Mouse (Mus musculus): Measurements from ENCODE around the gene Ube2o. TPM values are rescaled to one million over a fixed set of nuclear protein-coding genes. Genes with fewer than 3 reads are reported as not detected.

Ube2o gene
- polyA plus RNA-seq, 1 experiment from 2014 or later = 9.8 TPM

DNA sequence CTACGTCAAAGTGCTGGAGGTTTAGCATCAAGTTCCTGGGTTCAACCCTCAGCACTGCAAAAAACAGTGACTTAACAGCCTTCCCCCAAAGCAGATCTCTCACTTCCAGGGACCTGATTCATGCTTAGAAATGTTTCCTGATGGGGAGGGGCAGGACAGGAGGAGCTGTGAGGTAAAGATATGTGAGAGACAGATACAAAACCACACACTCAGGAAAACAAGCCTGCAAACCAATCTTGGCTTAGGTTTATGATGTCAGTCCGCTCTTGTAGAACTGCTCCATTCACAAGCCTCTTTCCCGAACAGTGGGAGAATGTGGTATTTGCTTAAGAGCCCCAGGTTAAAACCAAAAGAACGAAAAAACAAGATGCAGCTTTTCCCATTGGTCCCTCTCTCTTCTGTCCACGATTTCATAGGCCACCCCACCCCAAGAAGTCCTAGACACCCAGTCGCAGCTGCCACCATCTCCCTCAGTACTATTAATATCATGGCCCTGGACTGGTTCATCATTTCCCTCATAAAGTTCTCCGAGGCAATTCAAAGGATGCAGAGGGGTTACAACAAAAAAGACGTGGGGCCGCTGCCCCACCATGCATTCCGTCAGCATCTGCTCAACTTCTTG, 1.1 kb downstream of the Ube2o start:
- Histone ChIP-seq H3K4me2 (ENCODE audit: low read length) (peak overlapping the region; percentile 90), H3K27me3 (replicated peaks; ENCODE audit: control insufficient read depth, insufficient read depth, low read length) (no peaks in the 10 kb centered on the region), H3K4me1 (replicated peaks; ENCODE audit: control insufficient read depth, insufficient read depth, low read length) (peaks cover 11% of the 10 kb centered on the region; the same call in 1 of the 2 replicates), H3K4me3 (ENCODE audit: low read depth, low read length) (peak overlapping the region; percentile 98), H3K9me3 (ENCODE audit: control insufficient read depth, low read length) (no peaks in the 10 kb centered on the region), H3K9ac (ENCODE audit: low read length) (peak overlapping the region; percentile 86), H3K27ac (ENCODE audit: low read depth) (no peak overlapping the region; the same call in 1 of the 2 replicates), H3K36me3 (ENCODE audit: control insufficient read depth, insufficient read depth, low read length) (no peaks in the 10 kb centered on the region)
- ATAC-seq (replicated peaks; ENCODE audit: low FRiP score, low TSS enrichment, low read depth) (no peak), DNase-seq (ENCODE audit: low spot score) (peak; percentile 56)
- WGBS = 24% methylated on average over 10 of the region's 10 CpGs

DNA sequence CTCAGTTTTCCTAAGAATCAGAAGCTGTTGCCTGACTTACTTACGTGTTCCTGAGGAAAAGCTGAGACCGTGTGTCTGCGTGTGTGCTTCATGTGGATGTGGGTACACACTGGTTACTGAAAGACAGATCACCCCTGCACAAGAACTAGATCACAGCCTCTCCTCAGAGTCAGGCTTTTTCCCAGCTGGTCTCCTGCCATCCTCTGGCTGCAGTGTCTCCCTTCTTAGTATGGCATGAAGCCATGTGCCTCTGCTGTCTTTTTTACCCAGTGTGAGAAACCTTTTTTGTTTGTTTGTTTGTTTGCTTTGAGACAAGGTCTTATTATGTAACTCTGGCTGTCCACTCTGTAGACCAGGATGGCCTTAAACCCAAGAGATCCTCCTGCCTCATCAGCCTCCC, 2.0 kb downstream of the Ube2o start:
- Histone ChIP-seq H3K9ac (ENCODE audit: low read length) (no peak overlapping the region), H3K9me3 (ENCODE audit: control insufficient read depth, low read length) (no peaks in the 10 kb centered on the region), H3K27me3 (replicated peaks; ENCODE audit: control insufficient read depth, insufficient read depth, low read length) (no peaks in the 10 kb centered on the region), H3K36me3 (ENCODE audit: control insufficient read depth, insufficient read depth, low read length) (no peaks in the 10 kb centered on the region), H3K27ac (ENCODE audit: low read depth) (no peak overlapping the region), H3K4me2 (ENCODE audit: low read length) (no peak overlapping the region), H3K4me3 (ENCODE audit: low read depth, low read length) (no peak overlapping the region), H3K4me1 (replicated peaks; ENCODE audit: control insufficient read depth, insufficient read depth, low read length) (peaks cover 13% of the 10 kb centered on the region; the same call in 1 of the 2 replicates)
- ATAC-seq (replicated peaks; ENCODE audit: low FRiP score, low TSS enrichment, low read depth) (no peak), DNase-seq (ENCODE audit: low spot score) (no peak)
- 95% methylated on average over 3 of the region's 3 CpGs for WGBS

DNA sequence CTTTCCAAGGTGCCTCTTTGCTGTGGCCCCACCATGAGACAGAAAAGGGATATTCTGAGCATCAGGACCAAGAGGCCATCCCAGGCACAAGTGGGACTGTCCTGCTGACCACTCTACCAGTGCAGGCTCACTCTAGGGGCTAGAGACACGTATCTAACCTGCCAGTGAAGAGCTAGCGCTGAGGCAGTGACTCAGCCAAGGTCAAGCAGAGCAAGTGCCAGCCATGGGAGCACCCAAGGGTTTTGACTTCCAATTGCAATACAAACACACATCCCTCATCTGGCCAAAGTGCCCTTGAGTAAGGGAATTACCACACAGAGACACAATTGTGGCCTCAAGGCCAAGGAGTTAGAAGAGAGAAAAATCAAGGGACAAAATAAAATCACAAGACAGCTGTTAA, 5.9 kb downstream of the Ube2o start:
- Histone ChIP-seq H3K4me2 (ENCODE audit: low read length) (no peak overlapping the region), H3K36me3 (ENCODE audit: control insufficient read depth, insufficient read depth, low read length) (no peaks in the 10 kb centered on the region), H3K9me3 (ENCODE audit: control insufficient read depth, low read length) (no peaks in the 10 kb centered on the region), H3K9ac (ENCODE audit: low read length) (no peak overlapping the region), H3K4me1 (replicated peaks; ENCODE audit: control insufficient read depth, insufficient read depth, low read length) (peaks cover 32% of the 10 kb centered on the region), H3K4me3 (ENCODE audit: low read depth, low read length) (no peak overlapping the region), H3K27me3 (replicated peaks; ENCODE audit: control insufficient read depth, insufficient read depth, low read length) (no peaks in the 10 kb centered on the region), H3K27ac (ENCODE audit: low read depth) (no peak overlapping the region)
- ATAC-seq (replicated peaks; ENCODE audit: low FRiP score, low TSS enrichment, low read depth) = no peak
- DNase-seq (ENCODE audit: low spot score) = no peak
- WGBS = 94% methylated on average over 2 of the region's 2 CpGs

DNA sequence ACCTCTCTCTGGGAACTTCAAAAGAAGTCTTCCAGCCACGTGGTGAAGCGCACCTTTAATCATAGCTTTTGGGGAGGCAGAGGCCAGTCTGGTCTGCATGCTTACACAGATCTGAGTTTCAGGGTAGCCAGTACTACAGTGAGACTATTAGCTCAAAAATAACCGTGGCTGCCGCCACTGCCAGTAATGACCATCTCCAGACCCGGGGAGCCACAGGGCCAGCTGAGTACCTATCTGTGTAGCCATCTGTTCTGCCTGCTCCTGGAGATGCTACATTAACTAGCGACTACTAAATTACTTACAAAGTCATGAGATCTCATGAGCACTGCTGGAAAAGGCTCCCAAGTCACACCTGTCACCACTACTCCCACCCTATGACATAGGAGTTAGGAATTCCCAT, 6.3 kb downstream of the Ube2o start:
- no peak overlapping the region for H3K9ac ChIP-seq (ENCODE audit: low read length)
- no peak overlapping the region for H3K27ac ChIP-seq (ENCODE audit: low read depth)
- H3K36me3 ChIP-seq (ENCODE audit: control insufficient read depth, insufficient read depth, low read length) = no peaks in the 10 kb centered on the region
- no peak for ATAC-seq (replicated peaks; ENCODE audit: low FRiP score, low TSS enrichment, low read depth)
- no peak overlapping the region for H3K4me3 ChIP-seq (ENCODE audit: low read depth, low read length)
- H3K4me2 ChIP-seq (ENCODE audit: low read length) = no peak overlapping the region
- no peak for DNase-seq (ENCODE audit: low spot score)
- WGBS = 69% methylated on average over 6 of the region's 6 CpGs
- H3K27me3 ChIP-seq (replicated peaks; ENCODE audit: control insufficient read depth, insufficient read depth, low read length) = no peaks in the 10 kb centered on the region
- peaks cover 28% of the 10 kb centered on the region for H3K4me1 ChIP-seq (replicated peaks; ENCODE audit: control insufficient read depth, insufficient read depth, low read length)
- H3K9me3 ChIP-seq (ENCODE audit: control insufficient read depth, low read length) = no peaks in the 10 kb centered on the region

DNA sequence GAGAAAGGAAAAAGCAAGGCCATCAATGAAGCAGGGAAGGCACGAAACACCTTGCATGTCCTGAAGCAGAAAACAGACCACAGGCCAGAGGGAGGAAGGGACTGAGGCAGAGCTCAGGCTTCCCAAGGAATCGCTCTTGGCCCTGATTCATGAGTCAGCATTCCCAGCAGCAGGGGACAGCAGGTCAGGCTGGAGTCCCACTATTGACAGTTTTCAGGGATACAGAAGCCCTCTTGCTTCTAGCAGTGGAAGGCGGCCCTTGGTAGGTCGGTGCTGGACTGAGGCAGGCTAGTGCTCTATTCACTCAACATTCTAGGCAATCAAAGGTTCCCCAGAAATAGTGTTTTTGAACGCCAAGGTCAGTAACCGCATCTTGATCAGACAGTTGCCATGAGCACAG, 6.8 kb downstream of the Ube2o start:
- no peak overlapping the region for H3K9ac ChIP-seq (ENCODE audit: low read length)
- peaks cover 24% of the 10 kb centered on the region for H3K4me1 ChIP-seq (replicated peaks; ENCODE audit: control insufficient read depth, insufficient read depth, low read length)
- H3K36me3 ChIP-seq (ENCODE audit: control insufficient read depth, insufficient read depth, low read length) = no peaks in the 10 kb centered on the region
- no peak overlapping the region for H3K4me3 ChIP-seq (ENCODE audit: low read depth, low read length)
- 66% methylated on average over 6 of the region's 6 CpGs for WGBS
- DNase-seq (ENCODE audit: low spot score) (no peak), ATAC-seq (replicated peaks; ENCODE audit: low FRiP score, low TSS enrichment, low read depth) (no peak)
- H3K27ac ChIP-seq (ENCODE audit: low read depth) = no peak overlapping the region
- H3K27me3 ChIP-seq (replicated peaks; ENCODE audit: control insufficient read depth, insufficient read depth, low read length) = no peaks in the 10 kb centered on the region
- H3K4me2 ChIP-seq (ENCODE audit: low read length) = no peak overlapping the region
- no peaks in the 10 kb centered on the region for H3K9me3 ChIP-seq (ENCODE audit: control insufficient read depth, low read length)

DNA sequence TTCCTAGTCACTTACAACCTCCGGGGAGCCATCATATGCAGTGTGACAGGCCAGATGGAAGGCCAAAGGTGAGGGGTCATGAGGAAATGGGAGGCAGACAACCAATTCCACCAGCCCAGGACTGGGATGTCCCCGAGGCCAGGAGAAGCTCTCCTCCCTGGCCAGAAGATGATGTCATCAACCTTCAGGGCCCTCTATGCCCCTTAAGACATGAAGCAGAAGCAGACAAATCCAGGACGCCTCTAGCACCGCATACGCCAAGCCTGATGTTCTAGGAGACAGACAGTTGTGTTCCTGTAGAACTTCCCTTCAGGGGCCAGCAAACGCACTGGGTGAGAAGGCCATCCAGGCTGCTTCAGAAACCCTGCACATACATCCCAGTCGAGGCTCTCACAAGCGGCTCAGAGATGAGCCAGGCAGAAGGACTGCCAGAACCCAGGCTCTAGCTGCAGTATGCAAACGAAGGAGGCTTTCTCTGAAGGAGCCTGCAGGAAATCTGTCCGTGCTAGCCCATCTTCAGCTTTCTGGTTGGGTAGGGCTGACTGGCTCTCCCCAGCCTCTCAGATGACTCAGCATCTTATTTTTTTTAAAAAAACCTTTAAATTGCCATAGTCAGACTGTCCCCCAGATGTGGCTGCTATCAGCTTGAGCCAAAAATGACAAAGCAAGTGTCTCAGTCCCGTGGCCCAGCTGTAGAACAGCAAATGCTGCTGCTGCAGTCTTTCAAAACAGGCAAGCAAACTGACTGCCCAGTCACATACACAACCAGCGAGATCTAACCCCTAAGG, 8.3 kb downstream of the Ube2o start:
- 46% methylated on average over 12 of the region's 12 CpGs for WGBS
- DNase-seq (ENCODE audit: low spot score) (no peak), ATAC-seq (replicated peaks; ENCODE audit: low FRiP score, low TSS enrichment, low read depth) (no peak)
- Histone ChIP-seq H3K9me3 (ENCODE audit: control insufficient read depth, low read length) (no peaks in the 10 kb centered on the region), H3K9ac (ENCODE audit: low read length) (no peak overlapping the region), H3K36me3 (ENCODE audit: control insufficient read depth, insufficient read depth, low read length) (no peaks in the 10 kb centered on the region), H3K27me3 (replicated peaks; ENCODE audit: control insufficient read depth, insufficient read depth, low read length) (no peaks in the 10 kb centered on the region), H3K27ac (ENCODE audit: low read depth) (no peak overlapping the region), H3K4me2 (ENCODE audit: low read length) (no peak overlapping the region), H3K4me3 (ENCODE audit: low read depth, low read length) (no peak overlapping the region), H3K4me1 (replicated peaks; ENCODE audit: control insufficient read depth, insufficient read depth, low read length) (peaks cover 24% of the 10 kb centered on the region)

DNA sequence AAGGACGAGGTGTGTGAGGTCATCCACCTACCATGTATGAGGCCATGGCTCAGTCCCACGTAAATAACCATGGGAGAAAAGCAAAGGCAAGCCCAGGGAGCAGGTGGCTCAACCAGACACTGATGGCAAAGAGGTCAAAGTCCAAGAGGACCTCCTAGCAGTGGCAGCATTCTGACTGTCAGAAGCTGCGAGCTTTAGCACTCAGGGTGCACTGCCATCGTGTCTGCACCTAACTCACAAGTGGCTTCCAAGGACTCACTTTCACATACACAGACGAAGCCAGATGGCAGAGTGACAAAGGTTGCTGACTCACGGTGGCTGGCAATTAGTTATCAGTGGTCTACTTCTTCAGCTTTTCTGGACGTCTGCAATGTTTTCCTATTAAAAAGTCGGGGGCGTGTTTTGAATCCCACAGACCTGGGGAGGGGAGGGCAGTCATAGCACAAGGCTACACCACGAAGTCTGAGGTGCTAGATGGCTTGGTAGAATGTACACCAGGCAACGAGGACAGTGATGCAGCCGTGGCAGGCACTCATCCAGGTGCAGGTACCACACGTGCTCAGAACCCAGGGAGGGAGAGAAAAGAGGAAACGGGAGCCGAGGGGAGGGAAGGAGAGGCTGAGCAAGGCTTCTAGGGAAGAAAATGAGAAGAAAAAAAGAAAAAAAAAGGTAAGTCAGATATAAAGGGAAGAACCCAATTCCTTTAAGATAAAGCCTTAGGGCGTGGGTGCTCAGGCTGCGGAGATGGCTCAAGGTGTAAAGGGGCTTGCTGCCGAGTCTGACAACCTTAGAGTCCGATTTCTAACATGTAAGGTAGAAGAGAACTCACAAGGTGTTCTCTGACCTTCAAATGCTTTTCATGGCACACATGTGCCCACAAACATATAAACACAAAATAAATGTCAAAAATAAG, 9.2 kb downstream of the Ube2o start:
- peaks cover 24% of the 10 kb centered on the region for H3K4me1 ChIP-seq (replicated peaks; ENCODE audit: control insufficient read depth, insufficient read depth, low read length)
- no peak overlapping the region for H3K9ac ChIP-seq (ENCODE audit: low read length)
- ATAC-seq (replicated peaks; ENCODE audit: low FRiP score, low TSS enrichment, low read depth) = no peak; the same call in 1 of the 2 replicates
- no peaks in the 10 kb centered on the region for H3K36me3 ChIP-seq (ENCODE audit: control insufficient read depth, insufficient read depth, low read length)
- H3K9me3 ChIP-seq (ENCODE audit: control insufficient read depth, low read length) = no peaks in the 10 kb centered on the region
- H3K27ac ChIP-seq (ENCODE audit: low read depth) = no peak overlapping the region
- no peak for DNase-seq (ENCODE audit: low spot score)
- H3K4me3 ChIP-seq (ENCODE audit: low read depth, low read length) = no peak overlapping the region
- WGBS = 74% methylated on average over 19 of the region's 19 CpGs
- no peak overlapping the region for H3K4me2 ChIP-seq (ENCODE audit: low read length)
- no peaks in the 10 kb centered on the region for H3K27me3 ChIP-seq (replicated peaks; ENCODE audit: control insufficient read depth, insufficient read depth, low read length)

DNA sequence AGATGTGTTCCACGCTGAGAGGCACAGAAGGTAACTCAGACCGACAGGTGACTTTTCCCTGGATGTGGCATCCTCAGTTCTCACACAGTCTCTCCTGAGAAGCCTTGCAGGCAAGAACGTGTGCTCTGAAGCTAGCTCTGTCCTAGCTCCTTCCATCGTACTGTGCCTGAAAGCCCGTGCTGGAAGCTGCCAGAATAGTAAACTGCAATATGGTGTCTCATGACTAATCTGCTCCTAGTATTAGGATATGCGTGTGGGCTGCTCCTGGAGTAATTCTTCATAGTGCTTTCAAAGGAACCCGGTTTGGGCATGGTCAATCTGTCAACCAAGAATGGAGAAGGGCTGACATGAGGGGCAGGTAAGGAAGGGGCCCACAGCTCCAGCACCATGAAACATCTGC, 10.4 kb downstream of the Ube2o start:
- no peak overlapping the region for H3K4me3 ChIP-seq (ENCODE audit: low read depth, low read length)
- H3K4me1 ChIP-seq (replicated peaks; ENCODE audit: control insufficient read depth, insufficient read depth, low read length) = peaks cover 26% of the 10 kb centered on the region
- DNase-seq (ENCODE audit: low spot score) (no peak), ATAC-seq (replicated peaks; ENCODE audit: low FRiP score, low TSS enrichment, low read depth) (no peak)
- no peaks in the 10 kb centered on the region for H3K27me3 ChIP-seq (replicated peaks; ENCODE audit: control insufficient read depth, insufficient read depth, low read length)
- no peaks in the 10 kb centered on the region for H3K36me3 ChIP-seq (ENCODE audit: control insufficient read depth, insufficient read depth, low read length)
- no peaks in the 10 kb centered on the region for H3K9me3 ChIP-seq (ENCODE audit: control insufficient read depth, low read length)
- WGBS = 76% methylated on average over 7 of the region's 7 CpGs
- no peak overlapping the region for H3K4me2 ChIP-seq (ENCODE audit: low read length)
- H3K9ac ChIP-seq (ENCODE audit: low read length) = no peak overlapping the region
- no peak overlapping the region for H3K27ac ChIP-seq (ENCODE audit: low read depth)

Data from intestine, embryonic 14.5 days (tissue).